Mouse (Mus musculus): ENCODE data around the gene Susd2.

Gene Susd2

GRCm38 (mm10) chr10:75625920-75626319, 17.9 kb downstream of the Susd2 start:
- DNase-seq: no peak

DNA sequence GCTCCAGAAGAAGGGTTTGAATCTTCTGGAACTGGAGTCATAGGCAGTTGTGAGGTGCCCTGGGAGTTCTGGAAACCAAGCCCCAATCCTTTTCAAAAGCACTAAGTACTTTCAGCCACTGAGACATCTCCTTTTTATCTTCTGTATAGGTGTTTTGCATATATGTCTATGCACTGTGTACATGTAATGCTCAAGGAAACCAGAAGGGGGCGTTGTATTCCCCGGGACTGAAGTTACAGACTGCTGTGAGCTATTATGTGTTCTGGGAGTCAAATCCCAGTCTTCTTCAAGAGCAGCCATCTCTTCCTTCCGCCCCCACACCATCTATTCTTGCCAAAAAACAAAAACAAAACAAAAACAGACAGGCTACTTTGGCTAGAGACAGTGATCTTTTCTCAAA, 23.0 kb downstream of the Susd2 start:
- DNase-seq: no peak

GRCm38 (mm10) chr10:75616044-75616443, 27.8 kb downstream of the Susd2 start:
- no peak for DNase-seq

DNA sequence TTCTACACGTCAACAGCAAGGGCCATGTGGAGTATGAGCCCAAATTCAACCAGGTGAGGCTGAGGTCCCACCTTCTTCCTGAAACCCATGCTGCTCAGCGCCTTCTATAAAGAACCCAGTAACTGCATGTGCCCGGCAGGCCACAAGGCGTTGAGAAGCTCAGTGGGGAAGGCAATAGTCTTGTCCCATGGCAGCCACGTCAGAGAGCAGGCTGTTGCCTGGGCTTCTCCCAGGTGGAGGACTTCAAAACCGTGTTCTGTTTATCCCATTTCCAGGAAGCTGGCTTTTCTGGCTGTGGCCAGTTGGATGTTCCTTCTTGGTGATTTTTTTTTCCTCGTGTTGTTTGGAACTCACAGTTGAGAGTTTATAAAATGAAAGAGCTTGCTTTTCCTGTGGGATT, 33.3 kb downstream of the Susd2 start:
- DNase-seq: no peak

DNA sequence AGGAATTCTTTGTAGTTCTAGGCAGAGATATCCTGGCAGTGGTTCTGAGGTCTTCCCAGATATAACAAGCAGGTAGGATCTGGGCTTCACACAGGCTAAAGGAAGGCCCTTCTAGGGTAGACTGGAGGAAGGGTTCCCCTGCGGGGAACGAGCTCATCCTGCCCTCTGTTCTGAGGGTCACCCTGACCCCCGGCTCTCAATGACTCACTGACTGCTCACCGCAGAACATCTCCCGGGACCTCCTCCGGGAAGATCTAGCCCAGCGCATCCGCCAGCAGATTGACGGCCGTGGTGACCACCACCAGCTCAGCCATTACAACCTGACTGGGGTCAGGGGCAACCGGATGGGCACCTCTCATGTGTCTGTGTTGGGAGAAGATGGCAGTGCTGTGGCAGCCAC, 34.8 kb downstream of the Susd2 start:
- DNase-seq: no peak

- no peak for DNase-seq
Measured at GRCm38 (mm10) chr10:75607253-75607652, 36.6 kb downstream of the Susd2 start.

- DNase-seq: peak in 1 of 2 experiments; percentile 23
Measured at GRCm38 (mm10) chr10:75605162-75605846, 38.5 kb downstream of the Susd2 start.

DNA sequence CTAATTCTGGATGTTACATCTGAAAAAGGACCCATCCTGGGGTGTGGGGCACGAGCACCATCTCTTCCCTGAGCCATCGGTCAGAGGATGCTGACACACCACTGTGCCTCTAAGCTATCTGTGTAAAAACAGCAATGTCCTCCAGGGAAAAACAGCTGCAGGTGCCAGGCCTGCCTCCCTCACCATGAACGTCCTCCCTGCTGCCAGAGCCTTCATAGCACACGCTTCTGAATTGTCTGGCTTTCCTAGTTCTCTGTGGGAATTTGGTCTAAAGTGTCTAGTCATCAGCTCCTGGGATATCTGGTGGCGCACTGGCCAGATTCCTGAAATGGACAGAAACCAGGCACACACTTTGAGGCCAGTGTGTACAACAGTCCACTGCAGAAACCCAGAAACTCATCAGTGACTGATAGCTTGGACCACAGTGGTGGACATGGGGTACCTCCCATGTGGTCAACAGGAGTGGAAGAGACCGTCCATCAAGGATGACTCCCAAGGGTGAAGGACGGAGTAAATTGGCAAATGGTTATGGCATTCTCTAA, 43.5 kb downstream of the Susd2 start:
- DNase-seq: no peak

GRCm38 (mm10) chr10:75595981-75596380, 47.8 kb downstream of the Susd2 start:
- peak; percentile 52 to 77 for DNase-seq

GRCm38 (mm10) chr10:75592585-75592984, 51.2 kb downstream of the Susd2 start:
- no peak for DNase-seq

DNA sequence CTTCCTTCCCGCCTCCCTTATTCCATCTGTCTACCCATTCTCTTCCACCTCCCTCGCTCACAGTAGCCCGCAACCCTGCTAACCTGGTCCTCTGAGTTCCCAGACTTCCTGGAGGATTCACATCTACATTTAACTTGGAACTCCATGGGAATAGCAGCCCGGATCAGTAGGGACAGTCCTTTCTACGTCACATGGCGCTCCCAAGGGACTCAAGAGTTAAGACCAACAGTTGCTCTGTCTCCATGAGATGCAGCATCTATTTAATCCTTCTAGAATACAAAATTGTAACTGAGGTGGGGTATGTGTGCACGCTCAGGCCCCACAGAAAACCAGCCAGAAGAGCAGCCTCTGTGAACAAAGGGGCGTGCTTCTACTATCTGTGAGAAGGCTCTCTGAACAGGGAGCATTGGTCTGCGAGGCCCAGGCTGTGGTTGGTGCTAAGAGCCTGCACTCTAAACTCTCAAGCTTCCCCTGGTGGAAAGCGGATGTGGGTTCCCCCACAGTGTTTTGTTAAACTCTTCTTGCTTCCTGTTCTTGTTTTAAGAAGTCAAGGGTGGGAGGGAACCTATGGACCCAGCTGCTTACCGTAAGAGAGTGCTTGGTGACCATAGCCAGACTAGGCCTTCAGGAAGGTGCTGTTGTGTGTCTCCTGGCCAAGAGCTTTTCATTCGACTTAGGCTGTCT, 52.5 kb downstream of the Susd2 start:
- DNase-seq: no peak

DNA sequence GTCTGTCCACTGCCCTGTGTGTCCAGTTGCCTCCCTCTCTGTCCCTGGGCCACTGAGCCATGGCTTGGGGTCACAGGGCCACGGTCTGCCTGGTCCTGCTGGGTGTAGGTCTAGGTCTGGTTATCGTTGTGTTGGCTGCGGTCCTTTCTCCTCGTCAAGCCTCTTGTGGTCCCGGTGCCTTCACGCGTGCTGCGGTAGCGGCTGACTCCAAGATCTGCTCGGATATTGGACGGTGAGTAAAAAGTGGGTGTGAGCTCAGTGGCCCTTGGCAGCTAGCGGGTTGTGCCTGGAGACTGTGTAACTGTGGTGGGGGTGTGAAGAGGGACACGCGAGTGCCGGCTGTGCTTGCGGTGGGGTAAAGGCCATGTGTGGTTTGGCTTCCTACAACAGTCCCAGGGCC, 54.2 kb downstream of the Susd2 start:
- no peak for DNase-seq

DNA sequence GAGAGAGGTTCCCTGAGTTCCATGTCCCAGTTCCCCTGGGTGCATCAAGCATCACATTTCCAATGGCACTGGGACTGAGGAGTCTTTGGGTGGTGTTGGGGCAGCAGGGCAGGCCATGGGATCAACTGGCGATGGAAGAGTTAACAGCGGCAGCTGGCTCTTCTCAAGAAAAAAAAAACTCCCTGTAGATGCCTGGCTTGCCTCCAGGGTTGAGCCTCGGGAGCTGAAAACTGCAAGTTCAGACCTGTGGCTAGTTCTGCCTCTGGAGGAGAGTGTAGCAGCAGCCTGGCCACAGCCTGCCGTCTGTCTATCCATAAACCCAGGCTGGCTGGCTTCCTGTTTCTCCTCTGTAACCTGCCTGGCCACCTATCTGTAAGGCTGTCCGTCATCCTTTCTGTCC, 54.7 kb downstream of the Susd2 start, which contains the start of gene Ggt5:
Gene Ggt5, plus strand, starts transcription at position 212 of the 400 bp plus-strand sequence.
- no peak for DNase-seq

DNA sequence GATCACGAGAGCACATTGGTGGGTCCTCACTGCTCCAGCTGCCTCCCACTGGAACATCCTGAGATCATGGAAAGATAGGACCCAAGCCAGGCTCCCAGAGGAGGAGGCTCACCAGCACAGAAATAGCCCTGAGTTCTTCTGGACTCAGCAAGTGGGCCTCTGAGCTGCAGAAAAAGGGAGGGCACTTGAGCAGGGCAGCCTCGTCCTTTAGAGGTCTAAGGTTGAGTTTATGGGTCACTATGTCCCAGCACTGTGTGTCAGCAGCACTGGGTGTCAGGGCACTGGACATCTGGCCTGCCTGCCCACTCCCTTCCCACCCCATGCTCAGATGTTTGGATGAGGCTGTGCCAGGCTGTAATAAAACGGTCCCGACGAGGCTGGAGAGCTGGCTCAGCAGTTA, 55.5 kb downstream of the Susd2 start:
- DNase-seq: no peak

DNA sequence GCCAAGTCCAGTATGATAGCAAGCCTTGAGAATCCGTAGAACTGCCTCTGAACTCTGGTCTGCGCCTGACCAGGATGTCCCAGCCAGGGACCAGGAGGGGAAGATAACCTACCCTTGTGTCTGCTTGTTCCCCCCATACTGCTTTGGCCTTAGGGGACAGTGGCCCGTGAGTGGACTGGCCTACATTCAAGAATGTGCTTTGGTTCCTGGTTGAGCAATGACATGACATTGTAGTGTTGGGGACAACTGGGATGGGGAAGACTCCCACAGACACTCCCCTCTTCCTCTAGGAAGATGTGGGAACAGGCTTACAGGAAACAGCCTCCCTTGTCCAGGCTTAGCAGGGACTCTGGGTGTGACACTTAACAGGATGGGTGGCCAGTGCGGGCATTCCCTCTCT, 56.0 kb downstream of the Susd2 start:
- no peak for DNase-seq
